Mouse (Mus musculus) liver, embryonic 12.5 days (tissue): ENCODE data around the gene Slc6a15. TPM values are rescaled to one million over a fixed set of nuclear protein-coding genes. Genes with fewer than 3 reads are reported as not detected.

Experiments used
- ATAC-seq: fragments of 200-750 bp; cut with Nextera tagmentation; 2 replicates; pipeline ENCODE4 v1.8.0; 2017; ENCODE audit warnings: moderate number of reproducible peaks, mild to moderate bottlenecking, moderate library complexity
- H3K27ac ChIP-seq: fragments of 300-500 bp; sonication (generic); 2 replicates; pipeline ENCODE4 v1.5.1; 2016; ENCODE audit warnings: mild to moderate bottlenecking
- H3K27me3 ChIP-seq: fragments of 300-500 bp; sonication (generic); replicated peaks from 2 replicates; pipeline ENCODE4 v1.6.1; 2016; ENCODE audit warnings: mild to moderate bottlenecking, moderate library complexity
- H3K36me3 ChIP-seq: fragments of 300-500 bp; sonication (generic); 2 replicates; pipeline ENCODE4 v1.6.1; 2016; ENCODE audit warnings: mild to moderate bottlenecking, moderate library complexity
- H3K4me1 ChIP-seq: fragments of 300-500 bp; sonication (generic); 2 replicates; pipeline ENCODE4 v1.6.1; 2016
- H3K4me2 ChIP-seq: fragments of 300-500 bp; sonication (generic); 2 replicates; pipeline ENCODE4 v1.6.1; 2016; ENCODE audit warnings: mild to moderate bottlenecking, moderate library complexity
- H3K4me3 ChIP-seq: fragments of 300-500 bp; sonication (generic); 2 replicates; pipeline ENCODE4 v1.5.1; 2016; ENCODE audit warnings: mild to moderate bottlenecking, moderate library complexity
- H3K9ac ChIP-seq: fragments of 300-500 bp; sonication (generic); 2 replicates; pipeline ENCODE4 v1.6.1; 2016; ENCODE audit warnings: mild to moderate bottlenecking, moderate library complexity
- H3K9me3 ChIP-seq: fragments of 300-500 bp; sonication (generic); replicated peaks from 2 replicates; pipeline ENCODE4 v1.6.1; 2016; ENCODE audit warnings: mild to moderate bottlenecking, moderate library complexity
- WGBS: fragments of 180-500 bp; shearing (Covaris S2); methylation state at CpG from one replicate; pipeline ENCODE4 v1.1.7; 2016; ENCODE audit not compliant: insufficient replicate concordance; 5-methylcytosine and 5-hydroxymethylcytosine counted together
- polyA plus RNA-seq: library from polyadenylated mRNA; unstranded; fragments of >200 nt; fragmentation: Nextera tagmentation; extraction: Ambion mirVana; gene quantifications from 2 replicates; pipeline ENCODE4 v1.2.1, GENCODE M21; 2016

The Slc6a15 gene
- polyA plus RNA-seq, 1 experiment from 2014 or later: 0.23 TPM

GRCm38 (mm10) chr10:103448340-103448739 is 80.8 kb downstream of the Slc6a15 start:
- no peak overlapping the region for H3K9ac ChIP-seq
- no peaks in the 10 kb centered on the region for H3K27me3 ChIP-seq
- no peaks in the 10 kb centered on the region for H3K36me3 ChIP-seq
- no peak overlapping the region for H3K4me3 ChIP-seq
- 62% methylated on average over 2 of the region's 2 CpGs for WGBS
- H3K9me3 ChIP-seq: no peaks in the 10 kb centered on the region
- no peak overlapping the region for H3K4me2 ChIP-seq
- ATAC-seq: no peak
- no peaks in the 10 kb centered on the region for H3K4me1 ChIP-seq
- H3K27ac ChIP-seq: no peak overlapping the region

GRCm38 (mm10) chr10:103457896-103458295 is 90.3 kb downstream of the Slc6a15 start:
- no peaks in the 10 kb centered on the region for H3K9me3 ChIP-seq
- ATAC-seq: no peak
- 63% methylated on average over 1 of the region's 1 CpGs for whole genome bisulfite sequencing
- H3K9ac ChIP-seq: no peak overlapping the region
- no peak overlapping the region for H3K4me2 ChIP-seq
- H3K4me1 ChIP-seq: no peaks in the 10 kb centered on the region
- H3K27me3 ChIP-seq: no peaks in the 10 kb centered on the region
- H3K36me3 ChIP-seq: no peaks in the 10 kb centered on the region
- H3K27ac ChIP-seq: no peak overlapping the region
- no peak overlapping the region for H3K4me3 ChIP-seq

Other genes with a start within 250 kb of the Slc6a15 start
- not detected in 2 replicates for gene Lrriq1, start 131.5 kb upstream of the Slc6a15 start, polyA plus RNA-seq